Mouse (Mus musculus) G1E (cell line): ENCODE results near the gene Ebf3.

Experiments
- CTCF ChIP-seq: IDR thresholded peaks from 2 replicates; pipeline ENCODE4 v1.5.1; 2012; ENCODE audit warnings: low read depth, low read length, inconsistent platforms, mixed read lengths
- GATA1 ChIP-seq: IDR thresholded peaks from 2 replicates; pipeline ENCODE4 v1.6.1; 2012; ENCODE audit warnings: borderline replicate concordance, low read length, inconsistent platforms, mixed read lengths
- TAL1 ChIP-seq: conservative IDR thresholded peaks from 2 replicates; pipeline ENCODE4 v1.6.1; 2012; ENCODE audit warnings: low read depth, low read length, inconsistent platforms, mixed read lengths

DNA sequence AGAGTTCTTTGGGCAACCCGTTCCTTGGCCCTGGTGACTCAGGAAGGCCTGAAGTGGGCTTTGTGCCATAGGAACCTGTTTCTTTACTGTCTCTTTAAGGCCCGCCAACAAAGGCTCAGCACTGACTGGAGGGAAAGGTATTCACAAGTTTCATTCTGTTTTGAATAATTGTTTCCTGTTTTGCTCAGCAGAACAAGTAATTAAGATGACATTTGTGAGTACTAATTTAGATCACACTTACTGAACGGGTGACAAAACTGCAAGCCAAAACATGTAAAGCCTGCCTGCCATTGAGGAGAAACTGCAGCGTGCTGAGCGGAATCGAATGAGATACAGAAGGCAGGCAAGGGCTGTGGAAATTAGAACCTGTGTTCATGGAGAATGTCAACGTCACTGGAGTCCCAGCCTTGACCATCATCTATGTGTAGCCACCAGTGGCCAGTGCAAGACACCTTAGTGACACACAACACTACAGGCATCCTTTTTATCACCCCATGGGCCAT is 121.4 kb downstream of the Ebf3 start:
- TF ChIP-seq CTCF (no peak), GATA1 (no peak), TAL1 (no peak)
